Mouse (Mus musculus): Measurements from ENCODE around the gene Slc22a17. TPM values are rescaled to one million over a fixed set of nuclear protein-coding genes. Genes with fewer than 3 reads are reported as not detected.
A peak's percentile ranks its signal among the peaks of the same experiment; 100 is the strongest.

Gene Slc22a17
- total RNA-seq, 1 experiment from 2014 or later = 0.23 TPM

DNA sequence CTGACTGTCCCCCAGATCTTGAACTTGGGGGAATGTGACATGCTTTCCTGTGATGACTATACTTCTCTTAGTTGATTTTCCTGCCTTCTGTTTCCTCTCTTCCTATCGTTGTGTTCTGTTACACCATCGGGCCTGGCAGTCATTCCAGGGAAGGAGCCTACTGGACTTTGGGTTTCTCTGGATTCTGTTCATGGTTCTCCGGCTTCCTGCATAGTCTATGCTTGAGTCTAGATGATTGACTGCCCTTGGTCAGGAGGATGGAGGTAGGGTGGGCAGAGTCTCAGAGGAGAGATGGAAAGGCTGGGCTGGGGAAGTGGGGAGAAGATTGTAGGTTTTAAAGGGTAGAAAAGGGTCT, 27.2 kb upstream of the Slc22a17 start:
- no peak for ATAC-seq (replicated peaks; ENCODE audit: low read depth, poor library complexity, severe bottlenecking)

- peak; percentile 81 for ATAC-seq (replicated peaks; ENCODE audit: low read depth, poor library complexity, severe bottlenecking)
Measured at GRCm38 (mm10) chr14:54939434-54940175, 26.7 kb upstream of the Slc22a17 start.

- ATAC-seq (replicated peaks; ENCODE audit: low read depth, poor library complexity, severe bottlenecking) = no peak
Measured at GRCm38 (mm10) chr14:54938431-54939219, 25.7 kb upstream of the Slc22a17 start.

- ATAC-seq (replicated peaks; ENCODE audit: low read depth, poor library complexity, severe bottlenecking) = no peak
Measured at GRCm38 (mm10) chr14:54937361-54938182, 24.6 kb upstream of the Slc22a17 start.

DNA sequence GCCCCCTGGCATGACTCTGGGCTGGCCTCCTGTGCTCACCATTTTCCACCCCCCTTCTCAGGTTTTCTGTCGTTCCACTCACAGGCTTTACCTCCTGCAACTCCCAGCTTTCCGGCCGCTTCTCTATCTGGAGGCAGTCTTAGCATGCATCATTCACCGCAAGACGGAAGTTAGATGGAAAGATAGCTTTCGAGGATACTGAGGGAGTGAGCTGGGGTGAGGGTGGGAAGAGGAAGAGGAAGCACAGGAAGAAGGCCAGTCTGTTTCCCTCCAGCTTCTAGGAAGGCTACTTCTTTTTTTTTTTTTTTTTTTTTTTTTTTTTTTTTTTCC, 23.9 kb upstream of the Slc22a17 start:
- ATAC-seq (replicated peaks; ENCODE audit: low read depth, poor library complexity, severe bottlenecking) = peak; percentile 40; the same call in 1 of the 2 replicates

- 0 out of 2 replicates have a peak, but pooled peaks have one; percentile 23 for ATAC-seq (replicated peaks; ENCODE audit: low read depth, poor library complexity, severe bottlenecking)
Measured at GRCm38 (mm10) chr14:54935904-54936830, 23.2 kb upstream of the Slc22a17 start, which contains the start of gene Cmtm5. Gene Cmtm5, plus strand, starts transcription at chr14:54936261.

GRCm38 (mm10) chr14:54932645-54933150, 19.8 kb upstream of the Slc22a17 start, which contains the start of gene Il25:
Gene Il25, plus strand, starts transcription at chr14:54932695.
- ATAC-seq (replicated peaks; ENCODE audit: low read depth, poor library complexity, severe bottlenecking) = no peak

DNA sequence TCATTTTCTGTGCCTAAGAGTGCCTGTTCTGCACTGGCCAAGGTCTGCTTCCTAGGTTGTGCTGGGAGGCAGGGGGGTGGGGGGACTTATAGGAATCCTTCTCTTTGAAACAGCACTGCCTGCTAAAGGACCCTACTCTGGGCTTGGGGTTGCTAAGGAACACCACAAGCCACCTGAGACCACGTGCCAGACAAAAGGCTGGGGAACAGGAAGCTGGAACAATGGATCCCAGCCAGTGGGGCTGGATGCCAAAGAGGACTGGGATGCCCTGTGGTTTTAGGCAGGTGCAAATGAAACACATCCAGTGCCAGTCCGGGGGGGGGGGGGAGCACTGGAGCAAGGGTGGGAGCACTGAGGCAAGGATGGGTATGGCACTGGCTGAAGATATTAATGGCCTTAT, 17.5 kb upstream of the Slc22a17 start:
- ATAC-seq (replicated peaks; ENCODE audit: low read depth, poor library complexity, severe bottlenecking) = no peak

DNA sequence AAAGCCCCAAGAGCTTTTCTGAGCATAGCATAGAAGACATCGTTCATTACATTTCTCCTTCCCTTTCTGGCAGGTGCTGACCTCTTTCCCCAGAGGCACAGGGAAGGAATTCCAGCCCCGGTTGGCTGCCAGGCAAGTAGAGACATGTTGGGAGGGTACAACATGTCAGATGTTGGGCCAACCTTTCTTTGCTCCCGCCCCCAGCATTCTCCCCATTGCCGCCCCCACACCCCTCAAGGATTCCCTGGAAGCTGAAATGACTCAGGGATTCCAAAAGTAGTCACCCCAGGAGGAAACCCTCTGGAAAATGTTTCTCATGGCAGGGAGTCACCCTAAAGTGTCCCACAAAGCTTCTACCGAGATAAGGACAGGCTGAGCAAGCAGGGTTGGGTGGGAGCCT, 16.9 kb upstream of the Slc22a17 start:
- no peak for ATAC-seq (replicated peaks; ENCODE audit: low read depth, poor library complexity, severe bottlenecking)

DNA sequence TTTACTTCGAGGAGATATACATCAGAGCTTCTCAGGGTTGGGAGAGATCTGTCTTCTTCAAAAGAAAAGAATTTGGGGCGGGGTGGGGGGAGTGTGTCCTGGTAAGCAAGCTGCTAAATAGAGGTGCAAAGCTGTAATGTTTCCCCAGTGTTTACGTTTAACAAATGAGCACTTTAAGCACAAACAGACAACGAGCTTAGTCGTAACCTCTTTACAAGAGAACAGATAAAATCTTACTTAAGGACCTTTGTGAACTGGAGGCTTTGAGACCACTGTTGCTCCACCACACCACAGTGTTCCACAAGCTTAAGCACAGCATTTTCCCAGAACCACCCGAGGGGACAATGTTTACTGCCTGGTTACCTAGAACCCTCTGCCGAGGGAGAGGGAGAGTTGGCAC, 14.4 kb upstream of the Slc22a17 start:
- no peak for ATAC-seq (replicated peaks; ENCODE audit: low read depth, poor library complexity, severe bottlenecking)

- ATAC-seq (replicated peaks; ENCODE audit: low read depth, poor library complexity, severe bottlenecking) = no peak
Measured at GRCm38 (mm10) chr14:54926401-54927158, 13.6 kb upstream of the Slc22a17 start.

DNA sequence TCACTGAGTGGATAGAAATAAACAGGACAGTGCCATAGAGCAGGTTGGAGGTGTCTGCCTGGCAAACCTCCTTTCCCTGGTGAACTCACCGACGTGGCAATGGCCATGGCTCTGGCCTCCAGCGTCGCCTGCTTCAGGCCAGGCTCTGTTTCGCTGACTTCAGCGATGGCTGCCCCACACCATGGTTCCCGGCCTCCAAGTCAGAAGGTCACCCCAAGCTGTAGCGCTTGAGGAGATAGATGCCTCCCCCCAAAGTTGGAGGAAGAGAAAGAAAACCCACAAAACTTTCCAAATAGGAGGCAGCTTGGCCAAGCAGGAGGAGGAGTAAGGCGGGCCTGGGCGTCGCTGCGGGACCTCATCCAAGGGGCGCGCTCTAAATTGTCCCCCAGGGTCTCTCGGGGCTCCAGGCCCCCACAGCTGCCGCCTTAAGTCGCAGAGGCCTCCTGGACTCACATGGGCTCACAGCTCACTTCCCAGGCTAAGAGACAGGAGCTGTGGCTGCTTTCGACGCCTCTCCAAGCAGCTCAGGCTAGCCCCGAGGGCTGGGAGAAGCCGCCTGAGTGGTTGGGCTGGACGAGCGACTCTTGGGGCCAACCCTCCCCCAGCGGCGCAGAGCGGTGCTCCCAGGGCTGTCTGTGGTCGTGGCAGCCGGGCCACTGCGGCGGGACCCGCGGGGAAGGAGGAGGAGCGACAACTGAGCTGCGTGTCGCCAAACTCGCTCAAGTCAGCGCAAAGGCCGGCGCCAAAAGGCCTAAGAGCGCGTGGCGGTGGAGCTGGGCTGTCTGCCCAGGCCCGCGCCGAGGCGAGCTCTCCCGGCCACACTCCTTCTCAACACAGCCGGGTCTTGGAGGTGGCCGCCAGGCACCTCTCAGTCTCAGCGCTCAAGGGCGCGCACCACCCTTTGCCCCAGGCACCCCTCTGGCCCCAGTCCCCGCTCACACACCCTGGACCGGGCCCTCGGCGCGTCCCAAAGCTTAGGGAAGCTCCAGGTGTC, 12.7 kb upstream of the Slc22a17 start, which contains the start of gene Efs:
Gene Efs (minus strand): TSS at position 778 of the 994 bp plus-strand sequence.
- ATAC-seq (replicated peaks; ENCODE audit: low read depth, poor library complexity, severe bottlenecking) = peak; percentile 73

GRCm38 (mm10) chr14:54924641-54925348, 11.9 kb upstream of the Slc22a17 start:
- no peak for ATAC-seq (replicated peaks; ENCODE audit: low read depth, poor library complexity, severe bottlenecking)

DNA sequence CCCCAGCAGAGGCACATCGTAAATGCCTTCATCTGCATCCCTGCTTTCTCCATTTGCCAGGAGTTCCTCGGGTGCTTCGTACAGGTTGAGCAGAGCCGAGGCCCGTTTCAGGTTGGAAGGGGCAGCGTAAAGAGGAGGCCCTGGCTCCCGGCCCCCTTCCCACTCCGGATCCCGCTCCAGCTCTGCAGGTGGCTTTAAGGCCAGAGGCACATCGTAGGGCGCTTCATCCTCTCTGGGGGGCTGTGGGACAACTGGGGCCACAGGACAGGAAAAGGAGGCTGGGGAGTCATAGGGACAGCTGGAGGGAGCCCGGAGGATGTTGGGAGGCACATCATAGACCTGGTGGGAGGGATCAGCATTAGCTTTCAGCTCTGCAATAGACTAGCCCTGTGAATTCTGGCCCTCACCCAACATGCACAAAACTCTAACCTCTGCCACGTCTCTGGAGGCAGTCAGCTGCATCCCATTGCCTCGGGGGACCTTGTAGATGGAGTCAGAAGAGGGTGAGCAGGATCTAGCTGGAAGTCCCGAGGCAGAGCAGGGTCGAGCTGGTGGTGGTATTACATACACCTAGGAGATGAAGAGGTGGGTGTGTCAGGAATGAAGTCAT, 7.2 kb upstream of the Slc22a17 start:
- no peak for ATAC-seq (replicated peaks; ENCODE audit: low read depth, poor library complexity, severe bottlenecking)

- no peak for ATAC-seq (replicated peaks; ENCODE audit: low read depth, poor library complexity, severe bottlenecking)
Measured at GRCm38 (mm10) chr14:54913343-54913742, 411 bp upstream of the Slc22a17 start.

DNA sequence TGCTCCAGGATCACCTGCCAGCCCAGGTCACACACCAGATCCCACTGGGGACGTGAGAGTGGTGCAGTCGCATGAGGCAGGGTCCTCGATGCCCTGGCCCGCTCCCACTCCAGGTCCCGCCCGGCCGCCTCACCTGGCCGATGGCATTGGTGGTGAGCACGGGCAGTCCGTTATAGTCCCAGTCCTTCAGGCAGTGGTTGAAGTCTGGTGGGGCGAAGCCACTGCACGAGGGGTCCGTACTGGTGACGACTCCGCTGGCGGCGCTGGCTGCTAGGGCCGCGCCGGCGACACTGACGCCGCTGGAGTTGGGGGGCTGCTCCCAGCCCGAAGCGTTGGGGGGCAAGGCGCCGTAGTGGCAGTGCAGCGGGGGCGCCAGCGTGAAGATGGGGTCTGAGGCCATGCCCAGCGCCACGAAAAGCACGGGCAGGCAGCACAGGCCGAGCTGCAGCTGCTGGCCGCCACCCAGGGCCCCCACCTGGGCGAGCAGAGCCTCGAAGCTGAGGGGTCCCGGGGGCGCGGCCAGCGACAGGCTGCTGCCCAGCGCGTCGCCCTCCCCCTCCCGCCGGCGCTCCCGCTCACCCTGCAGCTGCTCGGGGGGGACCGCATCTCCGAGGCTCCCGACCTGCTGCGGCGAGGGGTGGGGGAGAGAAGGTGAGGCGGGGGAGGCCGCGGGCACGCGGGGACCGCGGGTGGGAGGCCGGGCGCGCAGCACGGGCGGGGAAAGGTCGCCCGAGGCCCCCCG, 652 bp downstream of the Slc22a17 start:
- no peak for ATAC-seq (replicated peaks; ENCODE audit: low read depth, poor library complexity, severe bottlenecking)
